Mouse (Mus musculus): Measurements from ENCODE around the gene St3gal6.

The St3gal6 gene

DNA sequence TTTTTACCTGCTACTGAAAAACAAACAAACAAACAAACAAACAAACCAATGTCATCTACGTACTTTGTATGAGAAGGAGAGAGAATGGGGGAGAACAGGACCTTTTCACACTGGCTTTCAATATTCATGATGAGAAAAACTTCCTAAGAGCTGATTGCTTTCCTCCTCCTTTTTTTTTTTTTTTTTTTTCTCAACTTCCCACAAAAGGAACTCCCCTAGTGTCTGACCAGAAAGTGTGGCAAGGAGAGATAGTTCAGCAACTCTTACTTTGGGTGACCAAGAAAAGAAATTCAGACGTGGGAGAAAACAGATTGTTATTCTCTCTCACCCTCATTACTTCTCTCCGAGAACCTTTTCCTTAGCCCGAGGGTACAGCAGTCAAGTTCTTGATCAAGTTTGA, 2.9 kb downstream of the St3gal6 start:
- DNase-seq (ENCODE audit: low spot score) = no peak

GRCm38 (mm10) chr16:58520457-58520856, 3.6 kb downstream of the St3gal6 start:
- DNase-seq (ENCODE audit: low spot score) = no peak

GRCm38 (mm10) chr16:58519650-58520073, 4.4 kb downstream of the St3gal6 start:
- DNase-seq (ENCODE audit: low spot score) = no peak

GRCm38 (mm10) chr16:58516960-58517798, 6.9 kb downstream of the St3gal6 start:
- DNase-seq (ENCODE audit: low spot score) = no peak

- DNase-seq (ENCODE audit: low spot score) = no peak
These were observed 7.9 kb downstream of the St3gal6 start for GRCm38 (mm10) chr16:58516161-58516560.

DNA sequence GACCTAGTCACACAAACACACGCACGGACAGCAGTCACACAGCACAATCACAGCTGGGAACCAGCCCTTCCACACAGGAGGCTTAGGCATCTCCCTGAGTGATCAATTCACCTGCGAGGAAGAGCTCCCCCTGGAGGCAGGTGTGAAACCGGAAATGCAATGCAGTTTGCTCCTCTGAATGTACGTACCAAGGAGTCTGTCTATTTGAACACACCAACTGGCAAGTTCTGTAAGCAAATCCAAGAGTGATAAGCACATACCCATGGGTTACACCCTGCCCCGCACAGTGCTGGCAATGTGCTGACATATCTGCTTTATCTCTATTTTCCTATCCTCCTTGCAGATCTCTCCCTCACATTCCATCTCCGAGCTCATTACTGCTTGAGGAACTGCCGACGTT, 9.5 kb downstream of the St3gal6 start:
- peak; percentile 51 for DNase-seq (ENCODE audit: low spot score)

DNA sequence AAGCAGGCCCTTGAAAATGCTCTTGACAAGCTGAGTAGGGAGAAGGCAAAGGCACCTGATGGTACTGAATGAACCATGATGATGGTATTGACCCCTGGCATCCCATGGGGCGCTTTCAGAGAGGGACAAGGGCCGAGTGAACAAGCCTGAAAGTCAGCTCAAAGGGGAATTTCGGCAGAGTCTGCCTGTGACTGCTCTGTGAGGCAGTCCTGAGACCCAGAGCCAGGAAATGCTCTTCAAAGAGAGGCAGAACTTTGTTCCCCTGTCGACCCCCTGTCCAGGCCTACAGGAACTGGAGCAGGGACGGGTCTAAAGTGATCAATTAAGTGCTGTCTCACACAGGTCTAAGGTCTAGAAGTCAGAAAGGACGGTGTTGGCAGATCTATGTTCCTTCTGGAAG, 10.3 kb downstream of the St3gal6 start:
- DNase-seq (ENCODE audit: low spot score) = no peak

DNA sequence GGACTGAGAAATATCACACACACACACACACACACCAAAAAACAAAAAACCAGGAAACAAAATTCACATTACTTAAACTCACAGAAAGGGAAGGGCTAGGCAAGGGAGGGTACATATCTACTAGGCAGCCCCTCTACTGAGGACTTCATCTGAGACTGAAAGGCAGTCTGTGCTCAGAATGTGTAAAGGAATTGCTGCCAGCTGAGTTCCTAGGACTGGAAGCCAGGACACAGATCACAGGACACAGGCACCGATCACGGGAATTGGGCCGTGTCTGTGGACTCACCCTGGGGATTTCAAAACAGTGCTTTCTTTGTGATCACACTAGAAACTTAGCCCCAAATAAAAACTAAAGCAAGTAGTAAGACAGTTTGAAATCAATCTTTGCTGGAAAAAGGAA, 11.2 kb downstream of the St3gal6 start:
- no peak for DNase-seq (ENCODE audit: low spot score)

GRCm38 (mm10) chr16:58512181-58512761, 11.8 kb downstream of the St3gal6 start:
- DNase-seq (ENCODE audit: low spot score) = no peak

GRCm38 (mm10) chr16:58504945-58505344, 19.1 kb downstream of the St3gal6 start:
- no peak for DNase-seq (ENCODE audit: low spot score)

GRCm38 (mm10) chr16:58502566-58502965, 21.5 kb downstream of the St3gal6 start:
- no peak for DNase-seq (ENCODE audit: low spot score)

DNA sequence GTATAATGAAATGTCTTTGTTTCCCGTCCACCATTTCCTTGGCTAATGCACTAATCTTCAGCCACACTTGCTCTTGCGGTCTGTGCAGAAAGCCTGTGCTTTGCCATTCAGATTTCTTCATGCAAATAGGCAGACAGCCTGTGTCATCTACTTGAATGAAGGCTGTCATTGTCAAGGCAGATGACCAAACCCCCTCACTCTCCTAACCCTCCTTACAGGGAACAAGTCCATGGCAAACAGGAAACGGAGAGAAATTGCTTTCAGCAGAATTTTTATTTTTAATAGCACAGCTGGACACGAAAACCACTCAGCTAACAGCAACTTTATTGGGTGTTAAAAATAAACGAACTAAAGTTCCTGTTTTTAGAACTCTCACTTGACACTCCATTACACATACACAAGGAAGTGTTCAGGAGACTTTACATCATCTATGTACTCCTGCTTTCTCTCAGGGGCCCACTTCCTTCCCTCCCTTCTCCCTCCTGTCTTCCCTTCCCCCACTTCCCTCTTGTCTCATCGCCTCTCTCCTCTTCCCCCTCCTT, 22.2 kb downstream of the St3gal6 start:
- DNase-seq (ENCODE audit: low spot score) = no peak

- DNase-seq (ENCODE audit: low spot score) = no peak
These were observed 24.4 kb downstream of the St3gal6 start for GRCm38 (mm10) chr16:58499650-58500049.

GRCm38 (mm10) chr16:58499172-58499584, 24.9 kb downstream of the St3gal6 start:
- no peak for DNase-seq (ENCODE audit: low spot score)

DNA sequence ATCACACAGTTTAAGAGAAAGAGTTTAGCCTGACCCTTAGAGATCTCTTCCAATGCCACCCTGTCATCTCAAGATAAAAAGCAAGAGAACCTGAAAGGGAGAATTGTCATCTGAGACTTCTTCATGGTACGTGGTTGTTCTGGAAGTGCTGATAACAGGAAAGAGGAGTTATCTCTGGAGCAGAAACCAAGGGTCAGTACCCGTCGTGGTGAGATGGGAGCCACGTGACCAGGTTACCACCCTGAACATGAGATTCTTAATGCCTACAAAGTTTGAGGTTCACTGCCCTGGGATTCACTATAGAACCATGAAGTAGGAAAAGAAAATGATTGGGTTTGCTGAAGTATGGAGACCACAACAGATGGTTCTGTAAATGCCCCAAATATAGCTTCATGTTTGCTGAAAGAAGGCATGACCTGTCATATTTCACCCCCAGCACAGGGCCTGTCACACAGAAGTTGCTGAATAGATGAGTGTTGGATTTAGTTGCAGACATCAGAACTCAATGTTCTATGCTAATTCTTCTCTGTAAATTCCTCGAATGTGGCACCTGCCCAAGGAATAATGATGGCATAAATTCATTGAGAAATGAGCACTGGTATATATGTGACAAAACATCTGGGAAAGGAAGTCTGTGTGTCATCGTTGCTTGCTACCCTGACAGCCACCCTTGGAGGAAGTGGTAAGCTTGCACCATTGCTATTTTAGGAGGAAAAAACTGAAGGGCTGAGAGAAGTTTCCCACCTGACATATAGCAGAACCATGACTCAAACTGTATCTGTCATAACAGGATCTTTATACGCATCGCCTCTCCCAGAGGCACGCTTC, 25.9 kb downstream of the St3gal6 start:
- peak; percentile 45 for DNase-seq (ENCODE audit: low spot score)

GRCm38 (mm10) chr16:58496791-58497190, 27.3 kb downstream of the St3gal6 start:
- DNase-seq (ENCODE audit: low spot score) = no peak

DNA sequence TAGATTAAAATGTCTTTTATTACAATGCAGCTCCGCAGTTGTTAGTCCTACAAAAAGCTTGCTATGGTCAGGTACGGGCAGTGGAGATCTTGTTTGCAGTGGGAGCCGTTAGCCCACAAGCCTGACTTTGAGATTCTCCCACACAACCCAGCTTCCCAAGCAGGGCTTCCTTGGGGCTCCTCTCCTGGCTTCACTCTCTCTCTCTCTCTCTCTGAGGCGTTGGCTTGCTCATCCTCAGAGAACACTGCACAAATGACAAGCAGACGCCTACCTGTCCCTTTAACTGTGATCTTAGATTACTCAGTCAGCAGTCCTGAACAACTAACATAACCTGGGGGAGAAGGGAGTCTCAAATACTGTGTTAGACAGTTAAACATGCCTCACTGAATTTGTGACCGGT, 36.2 kb downstream of the St3gal6 start:
- no peak for DNase-seq (ENCODE audit: low spot score)

- no peak for DNase-seq (ENCODE audit: low spot score)
These were observed 41.7 kb downstream of the St3gal6 start for GRCm38 (mm10) chr16:58482296-58482695.

DNA sequence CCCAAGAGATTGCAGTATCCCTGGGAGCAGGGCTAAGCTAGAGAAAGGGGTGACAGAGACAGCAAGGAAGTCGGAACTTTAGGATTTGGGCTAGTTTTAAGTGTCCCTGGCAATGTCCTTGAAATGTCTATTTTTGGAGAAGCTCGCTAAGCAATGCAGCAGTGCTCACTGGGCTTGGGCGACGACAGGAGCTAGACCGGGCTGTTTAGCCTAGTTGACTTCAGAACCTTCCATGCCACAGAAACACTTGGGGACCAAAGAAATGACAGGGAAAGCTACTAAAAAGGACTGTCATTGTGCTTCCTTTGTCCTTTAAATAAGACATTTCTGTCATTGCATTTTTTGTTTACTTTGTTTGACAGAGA, 42.2 kb downstream of the St3gal6 start:
- no peak for DNase-seq (ENCODE audit: low spot score)

DNA sequence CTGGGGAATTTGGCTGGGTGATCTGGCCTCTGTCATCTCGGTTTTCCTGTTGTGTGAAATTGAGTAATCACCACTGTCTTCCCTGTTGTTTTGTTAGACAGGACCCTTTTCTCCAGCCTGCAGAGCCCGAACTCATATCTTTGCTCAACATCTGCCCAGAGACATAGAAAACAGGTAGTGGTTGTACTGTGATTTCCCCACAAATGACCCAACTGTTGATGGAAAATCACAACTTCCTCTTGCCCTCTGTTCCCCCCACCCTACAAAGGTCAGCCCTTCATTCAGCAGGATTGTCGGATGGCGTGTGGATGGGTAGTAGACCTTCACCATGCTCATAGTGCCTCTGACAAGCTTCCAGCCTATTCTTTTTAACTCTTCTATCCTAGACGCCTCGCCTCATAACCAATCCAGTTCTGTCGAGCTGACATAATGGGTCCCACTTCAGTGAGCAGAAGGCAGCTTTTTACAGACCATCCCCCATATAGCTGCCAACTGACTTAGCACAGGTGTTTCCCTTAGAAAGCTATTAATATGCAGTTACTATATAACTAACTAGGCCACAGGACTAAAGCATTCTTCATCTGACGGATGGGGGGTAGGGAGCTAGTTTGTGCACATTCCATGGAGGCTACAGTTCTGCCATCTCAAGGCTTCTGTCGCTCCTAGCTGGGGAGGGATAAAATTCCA, 42.7 kb downstream of the St3gal6 start:
- no peak for DNase-seq (ENCODE audit: low spot score)

DNA sequence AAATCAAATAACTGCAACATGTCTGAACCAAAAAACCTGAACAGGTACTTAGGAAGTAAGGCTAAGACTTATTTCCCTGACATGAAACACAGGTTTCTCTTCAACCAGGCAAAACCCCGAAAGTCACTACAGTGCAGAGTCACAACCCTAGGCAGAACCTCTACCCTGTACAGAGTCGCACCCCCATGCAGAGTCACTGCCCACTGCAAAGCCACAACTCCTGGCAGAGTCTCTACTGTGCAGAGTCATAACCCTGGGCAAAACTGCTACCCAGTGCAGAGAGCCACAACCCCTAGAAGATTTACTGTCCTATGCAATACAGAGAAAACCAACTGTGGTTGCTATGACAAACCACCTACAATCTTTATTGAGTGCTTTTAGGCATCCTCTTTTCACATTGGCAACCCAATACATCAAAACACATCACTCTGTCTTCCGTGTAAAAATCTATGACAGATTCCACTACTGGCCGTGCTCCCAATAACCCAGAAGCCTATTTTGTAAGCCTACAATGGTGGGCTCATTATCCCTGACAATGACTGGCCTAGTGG, 44.1 kb downstream of the St3gal6 start:
- no peak for DNase-seq (ENCODE audit: low spot score)

- no peak for DNase-seq (ENCODE audit: low spot score)
These were observed 47.7 kb downstream of the St3gal6 start for GRCm38 (mm10) chr16:58476363-58476762.
